Mouse (Mus musculus): ENCODE results near the gene Gnb1l. TPM values are rescaled to one million over a fixed set of nuclear protein-coding genes. Genes with fewer than 3 reads are reported as not detected.

Gnb1l gene
- total RNA-seq (2023), result 2.6 to 7.9 TPM (median 6.1 TPM) in 4 replicates

DNA sequence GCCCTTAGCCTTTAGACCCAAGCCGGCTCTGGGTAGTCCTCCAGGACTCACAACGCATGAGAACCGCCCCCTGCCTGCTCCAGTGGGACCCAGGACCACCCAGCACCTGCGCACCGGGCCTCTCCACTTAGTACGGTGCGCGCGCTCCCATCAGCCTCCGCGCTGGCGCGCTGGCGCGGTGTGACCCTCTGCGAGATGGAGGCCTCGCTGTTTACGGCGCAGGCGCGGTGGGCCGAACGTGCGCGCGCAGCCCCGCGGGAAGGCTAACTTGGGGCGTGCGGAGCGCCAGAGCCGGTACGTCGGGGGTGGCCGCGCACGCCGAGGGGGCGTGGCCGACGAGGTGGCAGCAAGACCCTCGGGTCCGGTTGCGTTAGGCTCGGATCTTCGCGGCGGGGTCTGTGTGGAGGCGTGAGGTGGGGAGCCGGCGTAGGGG lies at the start of gene Gnb1l, which contains the start of gene Rtl10:
Gene Gnb1l, plus strand, starts transcription at position 156 of the 433 bp plus-strand sequence.
Gene Rtl10, plus strand, starts transcription at position 344 of the 433 bp plus-strand sequence.

DNA sequence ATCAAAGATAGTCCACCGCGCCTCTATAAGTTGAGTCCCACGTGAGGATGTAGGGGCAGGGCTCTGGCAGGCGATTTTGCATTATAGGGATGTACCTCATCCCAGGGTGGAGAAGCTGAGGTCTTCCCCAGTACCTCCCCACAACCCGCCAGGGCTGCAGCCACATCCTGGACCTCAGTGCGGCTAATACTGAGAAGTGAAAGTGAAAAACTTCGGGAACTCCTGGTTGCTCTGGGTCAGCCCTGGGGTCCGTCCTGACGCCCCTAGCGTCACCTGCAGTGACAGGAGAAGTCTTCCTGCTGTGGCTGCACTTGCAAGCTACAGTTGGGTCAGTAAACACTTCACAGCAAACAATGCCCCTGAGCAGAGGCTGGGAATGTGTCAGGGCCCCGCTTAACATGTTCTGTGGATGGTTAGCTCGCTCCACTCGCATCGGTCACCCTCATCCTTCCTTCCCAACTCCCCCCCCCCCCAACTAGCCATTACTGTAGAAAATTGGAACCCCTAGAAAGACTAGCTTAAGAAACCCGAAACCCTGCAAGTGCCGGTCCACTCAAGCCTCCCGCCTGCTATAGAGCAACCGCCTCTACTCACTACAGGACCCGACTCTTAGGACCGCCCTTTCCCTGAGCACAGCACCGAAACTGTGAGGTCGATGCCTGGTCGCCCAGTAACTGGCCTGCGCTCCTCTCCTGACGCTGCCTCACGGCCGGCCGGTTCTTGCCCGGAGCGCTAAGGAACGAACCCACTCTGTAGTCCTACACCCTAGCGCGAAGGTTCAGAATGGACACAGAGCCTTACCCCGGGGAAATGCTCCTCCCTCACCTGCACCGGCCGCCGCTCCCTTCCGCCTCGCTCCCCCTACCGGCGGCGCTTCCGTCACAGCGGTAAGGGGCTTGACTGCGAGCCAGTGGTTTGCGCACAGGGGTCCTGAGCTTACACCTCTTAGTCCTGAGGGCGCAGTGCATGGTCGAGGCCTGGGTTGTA lies 91.6 kb downstream of the Gnb1l start, which contains the start of gene Tbx1:
Gene Tbx1, minus strand, starts transcription at position 868 of the 987 bp plus-strand sequence.

Other genes starting within 250 kb of the Gnb1l start
- 102 to 113 TPM (median 106 TPM) in 4 replicates for gene Ranbp1, start 250.0 kb upstream of the Gnb1l start, total RNA-seq (2023)
- gene Gm49776, start 240.4 kb upstream of the Gnb1l start, total RNA-seq (2023), result not detected in 4 replicates
- 35.2 to 42.1 TPM (median 37.9 TPM) in 4 replicates for gene Dgcr8, start 209.5 kb upstream of the Gnb1l start, total RNA-seq (2023)
- 27.1 to 37.4 TPM (median 31.0 TPM) in 4 replicates for gene Tango2, start 150.6 kb upstream of the Gnb1l start, total RNA-seq (2023)
- 4.4 to 7.0 TPM (median 6.1 TPM) in 4 replicates for gene Arvcf, start 150.5 kb upstream of the Gnb1l start, total RNA-seq (2023)
- 16.0 to 20.5 TPM (median 20.2 TPM) in 4 replicates for gene Txnrd2, start 72.3 kb upstream of the Gnb1l start, total RNA-seq (2023)
- 14.3 to 15.3 TPM (median 15.2 TPM) in 4 replicates for gene Comt, start 71.9 kb upstream of the Gnb1l start, total RNA-seq (2023)
- gene Rtl10, start 188 bp downstream of the Gnb1l start, total RNA-seq (2023), result 4.0 to 9.6 TPM (median 5.5 TPM) in 4 replicates
- not detected in 4 replicates for gene Tbx1, start 92.0 kb downstream of the Gnb1l start, total RNA-seq (2023)
- gene Gp1bb, start 123.7 kb downstream of the Gnb1l start, total RNA-seq (2023), result not detected in 4 replicates
- not detected in 4 replicates for gene Gm49601, start 127.7 kb downstream of the Gnb1l start, total RNA-seq (2023)
- gene Sept5, start 131.2 kb downstream of the Gnb1l start, total RNA-seq (2023), result not detected in 4 replicates

Measured in B cell, adult 62 days (primary cell).